Mouse (Mus musculus) liver, adult 2 months (tissue): ENCODE results near the gene Fry.

Experiments
- CTCF ChIP-seq: fragments of 200-500 bp; IDR thresholded peaks from 2 replicates; pipeline ENCODE4 v1.5.1; 2011; ENCODE audit warnings: low read depth, low read length, control low read depth
- POLR2A ChIP-seq: fragments of 200-500 bp; IDR thresholded peaks from 2 replicates; pipeline ENCODE4 v1.6.1; 2011; ENCODE audit warnings: low read length, control low read depth; ENCODE audit not compliant: insufficient read depth; ENCODE audit errors: extremely low read depth

GRCm38 (mm10) chr5:150173869-150174268, 55.4 kb downstream of the Fry start:
- TF ChIP-seq CTCF (no peak), POLR2A (no peak)
